Mouse (Mus musculus): ENCODE data around the gene Sgo1. TPM values are rescaled to one million over a fixed set of nuclear protein-coding genes. Genes with fewer than 3 reads are reported as not detected.
A peak's percentile ranks its signal among the peaks of the same experiment; 100 is the strongest.
"Not testable (repeated sequence)": the region's sequence is repeated elsewhere in the genome, so short reads cannot be mapped to it uniquely, and the experiment has no call there.

Sgo1 gene
- polyA plus RNA-seq, 1 experiment = 4.2 TPM

GRCm38 (mm10) chr17:53661056-53661840 lies 27.9 kb downstream of the Sgo1 start:
- DNase-seq = no peak
- TF ChIP-seq CTCF (IDR thresholded peaks at IDR 0.05; ENCODE audit: borderline replicate concordance, control insufficient read depth, extremely low read depth, insufficient read depth, low read length, poor library complexity) (no peak), POLR2A (IDR thresholded peaks at IDR 0.05; ENCODE audit: control insufficient read depth, extremely low read depth, insufficient read depth, low read length, poor library complexity) (no peak)
- Histone ChIP-seq H3K27ac (ENCODE audit: control insufficient read depth, insufficient read depth, low read length) (no peak overlapping the region), H3K4me3 (ENCODE audit: control insufficient read depth, insufficient read depth, low read length) (no peak overlapping the region), H3K27me3 (ENCODE audit: control insufficient read depth, insufficient read depth, low read length) (no peaks in the 10 kb centered on the region), H3K36me3 (ENCODE audit: control insufficient read depth, insufficient read depth, low read length) (peaks cover 73% of the 10 kb centered on the region), H3K4me1 (replicated peaks; ENCODE audit: control insufficient read depth, insufficient read depth, low read length) (no peaks in the 10 kb centered on the region)
- 93% methylated on average over 6 of the region's 6 CpGs for WGBS

- Histone ChIP-seq H3K4me1 (replicated peaks; ENCODE audit: control insufficient read depth, insufficient read depth, low read length) (no peaks in the 10 kb centered on the region), H3K4me3 (ENCODE audit: control insufficient read depth, insufficient read depth, low read length) (no peak overlapping the region), H3K27ac (ENCODE audit: control insufficient read depth, insufficient read depth, low read length) (no peak overlapping the region), H3K27me3 (ENCODE audit: control insufficient read depth, insufficient read depth, low read length) (no peaks in the 10 kb centered on the region), H3K36me3 (ENCODE audit: control insufficient read depth, insufficient read depth, low read length) (peaks cover 69% of the 10 kb centered on the region)
- 88% methylated on average over 4 of the region's 4 CpGs for WGBS
- TF ChIP-seq POLR2A (IDR thresholded peaks at IDR 0.05; ENCODE audit: control insufficient read depth, extremely low read depth, insufficient read depth, low read length, poor library complexity) (no peak), CTCF (IDR thresholded peaks at IDR 0.05; ENCODE audit: borderline replicate concordance, control insufficient read depth, extremely low read depth, insufficient read depth, low read length, poor library complexity) (no peak)
- no peak for DNase-seq
Observed at GRCm38 (mm10) chr17:53659738-53660137, 29.4 kb downstream of the Sgo1 start.

DNA sequence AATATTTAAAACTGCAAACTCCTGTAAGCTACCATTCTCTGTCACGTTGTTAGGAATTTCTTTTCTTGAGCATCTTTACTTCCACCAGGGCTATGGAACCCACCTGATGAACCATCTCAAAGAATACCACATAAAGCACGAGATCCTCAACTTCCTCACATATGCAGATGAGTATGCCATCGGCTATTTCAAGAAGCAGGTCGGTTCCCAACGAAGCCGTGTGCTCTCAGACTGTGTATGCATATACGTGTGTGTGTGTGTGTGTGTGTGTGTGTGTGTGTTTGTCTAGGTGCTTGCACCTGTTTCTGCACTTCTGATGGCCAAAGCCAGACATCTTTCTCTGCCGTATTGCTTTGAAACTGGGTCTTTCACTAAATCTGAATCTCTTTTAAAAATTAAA lies 29.9 kb downstream of the Sgo1 start:
- Histone ChIP-seq H3K4me3 (ENCODE audit: control insufficient read depth, insufficient read depth, low read length) (no peak overlapping the region), H3K27me3 (ENCODE audit: control insufficient read depth, insufficient read depth, low read length) (no peaks in the 10 kb centered on the region), H3K27ac (ENCODE audit: control insufficient read depth, insufficient read depth, low read length) (no peak overlapping the region), H3K36me3 (ENCODE audit: control insufficient read depth, insufficient read depth, low read length) (peaks cover 69% of the 10 kb centered on the region), H3K4me1 (replicated peaks; ENCODE audit: control insufficient read depth, insufficient read depth, low read length) (no peaks in the 10 kb centered on the region)
- no peak for DNase-seq
- 94% methylated on average over 8 of the region's 8 CpGs for WGBS
- TF ChIP-seq POLR2A (IDR thresholded peaks at IDR 0.05; ENCODE audit: control insufficient read depth, extremely low read depth, insufficient read depth, low read length, poor library complexity) = no peak
- TF ChIP-seq CTCF (IDR thresholded peaks at IDR 0.05; ENCODE audit: borderline replicate concordance, control insufficient read depth, extremely low read depth, insufficient read depth, low read length, poor library complexity) = no peak

DNA sequence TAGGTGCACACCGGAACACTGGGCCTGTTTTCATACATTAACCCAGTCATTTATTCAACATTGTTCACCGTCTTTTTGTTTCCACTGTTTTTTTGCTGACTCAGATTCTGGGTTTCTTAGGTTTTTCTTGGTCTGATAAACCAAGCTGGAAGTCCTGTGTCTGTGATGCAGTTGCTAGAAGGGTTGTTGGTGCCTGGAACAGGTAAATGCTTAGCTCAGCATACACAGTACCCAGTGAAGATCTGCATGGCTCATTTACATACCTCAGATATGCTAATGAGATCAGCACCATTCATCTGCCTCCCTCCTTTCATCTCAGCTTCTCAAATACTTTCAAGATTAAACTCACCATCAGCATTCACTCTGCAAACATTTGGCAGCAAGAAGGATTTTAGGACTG lies 30.5 kb downstream of the Sgo1 start:
- WGBS = 95% methylated on average over 2 of the region's 2 CpGs
- no peak for DNase-seq
- Histone ChIP-seq H3K36me3 (ENCODE audit: control insufficient read depth, insufficient read depth, low read length) (peaks cover 70% of the 10 kb centered on the region), H3K4me3 (ENCODE audit: control insufficient read depth, insufficient read depth, low read length) (no peak overlapping the region), H3K4me1 (replicated peaks; ENCODE audit: control insufficient read depth, insufficient read depth, low read length) (no peaks in the 10 kb centered on the region), H3K27me3 (ENCODE audit: control insufficient read depth, insufficient read depth, low read length) (no peaks in the 10 kb centered on the region), H3K27ac (ENCODE audit: control insufficient read depth, insufficient read depth, low read length) (no peak overlapping the region)
- no peak for TF ChIP-seq CTCF (IDR thresholded peaks at IDR 0.05; ENCODE audit: borderline replicate concordance, control insufficient read depth, extremely low read depth, insufficient read depth, low read length, poor library complexity)
- TF ChIP-seq POLR2A (IDR thresholded peaks at IDR 0.05; ENCODE audit: control insufficient read depth, extremely low read depth, insufficient read depth, low read length, poor library complexity) = no peak

- H3K36me3 ChIP-seq (ENCODE audit: control insufficient read depth, insufficient read depth, low read length) = peaks cover 71% of the 10 kb centered on the region
- H3K27me3 ChIP-seq (ENCODE audit: control insufficient read depth, insufficient read depth, low read length); H3K4me1 ChIP-seq (replicated peaks; ENCODE audit: control insufficient read depth, insufficient read depth, low read length); H3K4me3 ChIP-seq (ENCODE audit: control insufficient read depth, insufficient read depth, low read length); H3K27ac ChIP-seq (ENCODE audit: control insufficient read depth, insufficient read depth, low read length): not testable (repeated sequence)
- WGBS = 86% methylated on average over 2 of the region's 2 CpGs
- DNase-seq = peak; percentile 23
Observed at GRCm38 (mm10) chr17:53657391-53657790, 31.7 kb downstream of the Sgo1 start.

DNA sequence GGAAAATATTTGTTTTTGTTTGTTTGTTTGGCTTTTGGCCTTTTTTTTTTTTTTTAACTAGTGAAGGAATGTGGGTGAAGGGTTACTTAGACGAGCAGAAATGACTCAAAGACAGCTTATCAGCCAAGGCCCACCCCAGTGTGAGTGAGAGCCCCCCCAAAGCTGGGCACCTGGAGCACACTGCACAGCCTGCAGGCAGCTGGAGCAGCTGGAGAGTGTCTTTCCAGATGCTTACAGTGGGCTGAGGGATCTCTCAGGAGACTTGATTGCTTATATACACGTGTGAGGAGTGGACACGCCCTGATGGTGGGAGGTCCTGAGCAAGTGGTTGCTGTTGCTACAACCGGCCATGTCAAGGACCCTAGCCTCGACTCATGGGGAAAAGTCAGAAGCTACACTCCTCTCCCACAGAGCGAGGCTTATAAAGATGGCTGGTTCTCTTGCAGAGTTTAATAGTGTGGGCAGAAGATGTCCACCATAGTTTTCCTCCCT lies 32.7 kb downstream of the Sgo1 start:
- 93% methylated on average over 6 of the region's 6 CpGs for WGBS
- Histone ChIP-seq H3K27ac (ENCODE audit: control insufficient read depth, insufficient read depth, low read length) (no peak overlapping the region), H3K4me3 (ENCODE audit: control insufficient read depth, insufficient read depth, low read length) (no peak overlapping the region), H3K36me3 (ENCODE audit: control insufficient read depth, insufficient read depth, low read length) (peaks cover 69% of the 10 kb centered on the region), H3K4me1 (replicated peaks; ENCODE audit: control insufficient read depth, insufficient read depth, low read length) (no peaks in the 10 kb centered on the region), H3K27me3 (ENCODE audit: control insufficient read depth, insufficient read depth, low read length) (no peaks in the 10 kb centered on the region)
- TF ChIP-seq CTCF (IDR thresholded peaks at IDR 0.05; ENCODE audit: borderline replicate concordance, control insufficient read depth, extremely low read depth, insufficient read depth, low read length, poor library complexity) = no peak
- TF ChIP-seq POLR2A (IDR thresholded peaks at IDR 0.05; ENCODE audit: control insufficient read depth, extremely low read depth, insufficient read depth, low read length, poor library complexity) = no peak
- DNase-seq = no peak

GRCm38 (mm10) chr17:53655959-53656358 lies 33.2 kb downstream of the Sgo1 start:
- no peak overlapping the region for H3K4me3 ChIP-seq (ENCODE audit: control insufficient read depth, insufficient read depth, low read length)
- DNase-seq = no peak
- TF ChIP-seq POLR2A (IDR thresholded peaks at IDR 0.05; ENCODE audit: control insufficient read depth, extremely low read depth, insufficient read depth, low read length, poor library complexity) (no peak), CTCF (IDR thresholded peaks at IDR 0.05; ENCODE audit: borderline replicate concordance, control insufficient read depth, extremely low read depth, insufficient read depth, low read length, poor library complexity) (no peak)
- no peak overlapping the region for H3K27ac ChIP-seq (ENCODE audit: control insufficient read depth, insufficient read depth, low read length)
- H3K36me3 ChIP-seq (ENCODE audit: control insufficient read depth, insufficient read depth, low read length) = peaks cover 64% of the 10 kb centered on the region
- H3K4me1 ChIP-seq (replicated peaks; ENCODE audit: control insufficient read depth, insufficient read depth, low read length) = no peaks in the 10 kb centered on the region
- no peaks in the 10 kb centered on the region for H3K27me3 ChIP-seq (ENCODE audit: control insufficient read depth, insufficient read depth, low read length)
- 96% methylated on average over 2 of the region's 2 CpGs for WGBS
